Mouse (Mus musculus) liver, adult 2 months (tissue): ENCODE data around the gene Uap1. TPM values are rescaled to one million over a fixed set of nuclear protein-coding genes. Genes with fewer than 3 reads are reported as not detected.
"Not testable (repeated sequence)": the region's sequence is repeated elsewhere in the genome, so short reads cannot be mapped to it uniquely, and the experiment has no call there.

Source experiments
- DNase-seq: peaks from one replicate; pipeline ENCODE4 v3.0.0-alpha.2; 2011; ENCODE audit warnings: low read depth, low spot score; ENCODE audit errors: extremely low read depth
- H3K27ac ChIP-seq: fragments of 200-500 bp; replicated peaks from 2 replicates; pipeline ENCODE4 v1.5.1; 2012; ENCODE audit warnings: low read depth, mild to moderate bottlenecking, control low read depth, inconsistent platforms, low read length; ENCODE audit not compliant: insufficient read depth
- H3K27me3 ChIP-seq: fragments of 200-500 bp; 2 replicates; pipeline ENCODE4 v1.6.1; 2012; ENCODE audit warnings: mild to moderate bottlenecking, moderate library complexity, low read length, inconsistent platforms; ENCODE audit not compliant: control insufficient read depth, insufficient read depth
- H3K36me3 ChIP-seq: fragments of 200-500 bp; 2 replicates; pipeline ENCODE4 v1.6.1; 2012; ENCODE audit warnings: low read length, inconsistent platforms; ENCODE audit not compliant: control insufficient read depth, insufficient read depth
- H3K4me1 ChIP-seq: fragments of 200-500 bp; 2 replicates; pipeline ENCODE4 v1.6.1; 2011; ENCODE audit warnings: low read length; ENCODE audit not compliant: control insufficient read depth, insufficient read depth
- H3K4me3 ChIP-seq: fragments of 200-500 bp; 2 replicates; pipeline ENCODE4 v1.5.1; 2011; ENCODE audit warnings: low read depth, mild to moderate bottlenecking, control low read depth, low read length, moderate library complexity; ENCODE audit not compliant: insufficient read depth
- H3K79me2 ChIP-seq: fragments of 200-500 bp; 2 replicates; pipeline ENCODE4 v1.6.1; 2012; ENCODE audit warnings: inconsistent platforms, mild to moderate bottlenecking, low read length, moderate library complexity; ENCODE audit not compliant: control insufficient read depth, insufficient read depth
- H3K9ac ChIP-seq: fragments of 200-500 bp; 2 replicates; pipeline ENCODE4 v1.6.1; 2012; ENCODE audit warnings: low read depth, mild to moderate bottlenecking, control low read depth, inconsistent platforms, low read length
- CTCF ChIP-seq: fragments of 200-500 bp; IDR thresholded peaks from 2 replicates; pipeline ENCODE4 v1.5.1; 2011; ENCODE audit warnings: low read depth, low read length, control low read depth
- POLR2A ChIP-seq: fragments of 200-500 bp; IDR thresholded peaks from 2 replicates; pipeline ENCODE4 v1.6.1; 2011; ENCODE audit warnings: low read length, control low read depth; ENCODE audit not compliant: insufficient read depth; ENCODE audit errors: extremely low read depth
- WGBS: fragments of 180-500 bp; shearing (Covaris S2); methylation state at CpG from one replicate; pipeline ENCODE4 v1.1.7; 2018; 5-methylcytosine and 5-hydroxymethylcytosine counted together
- polyA plus RNA-seq: library from polyadenylated mRNA; depleted of rRNA; stranded (reverse); fragments of >200 nt; gene quantifications from 2 replicates; pipeline ENCODE4 v1.2.3, GENCODE M21; 2012; rRNA removed
- total RNA-seq: library from RNA; depleted of rRNA; stranded (reverse); fragments of >200 nt; gene quantifications from 2 replicates; pipeline ENCODE4 v1.2.3, GENCODE M21; 2014; rRNA removed

Gene Uap1
- total and polyA plus RNA-seq, 2 experiments, result 14.3 to 23.6 TPM

- no peak within 1 kb of the TSS; the same call in 1 of the 2 replicates for H3K9ac ChIP-seq
- no peaks in the 10 kb centered on the region for H3K27me3 ChIP-seq
- H3K4me1 ChIP-seq, result no peaks in the 10 kb centered on the region
- peak; percentile 3 for DNase-seq
- peak within 1 kb of the TSS; percentile 20; the same call in 1 of the 2 replicates for H3K4me3 ChIP-seq
- WGBS, result 76% methylated on average over 17 of the region's 17 CpGs
- TF ChIP-seq CTCF (no peak), POLR2A (no peak)
- no peaks in the 10 kb centered on the region for H3K79me2 ChIP-seq
- peak within 1 kb of the TSS; percentile 30 for H3K27ac ChIP-seq
- H3K36me3 ChIP-seq, result no peaks in the 10 kb centered on the region
These were observed 64.0 kb downstream of the Uap1 start, which contains the start of gene Ddr2 for GRCm38 (mm10) chr1:170110516-170111332. Gene Ddr2 (minus strand): TSS chr1:170110762.

- peak; percentile 1 for DNase-seq
- Histone ChIP-seq H3K4me3 (peak overlapping the region; percentile 20; the same call in 1 of the 2 replicates), H3K4me1 (no peaks in the 10 kb centered on the region), H3K79me2 (no peaks in the 10 kb centered on the region), H3K36me3 (no peaks in the 10 kb centered on the region), H3K9ac (no peak overlapping the region; the same call in 1 of the 2 replicates), H3K27me3 (no peaks in the 10 kb centered on the region), H3K27ac (peak overlapping the region; percentile 30)
- no peak for TF ChIP-seq POLR2A
- TF ChIP-seq CTCF, result no peak
- 82% methylated on average over 19 of the region's 19 CpGs for WGBS
These were observed 64.8 kb downstream of the Uap1 start for GRCm38 (mm10) chr1:170109776-170110515.

- H3K27ac ChIP-seq, H3K36me3 ChIP-seq, H3K9ac ChIP-seq, DNase-seq, H3K4me1 ChIP-seq, H3K4me3 ChIP-seq, H3K79me2 ChIP-seq, H3K27me3 ChIP-seq: not testable (repeated sequence)
- 79% methylated on average over 6 of the region's 6 CpGs for WGBS
These were observed 71.9 kb downstream of the Uap1 start for GRCm38 (mm10) chr1:170102814-170103213.

Other genes starting within 250 kb of the Uap1 start
- gene Ccdc190, start 246.3 kb downstream of the Uap1 start, total RNA-seq, result not detected in 2 replicates
- gene Ccdc190, start 246.3 kb downstream of the Uap1 start, polyA plus RNA-seq, result not detected in 2 replicates
- 34.8 and 41.3 TPM in 2 replicates for gene Hsd17b7, start 205.7 kb downstream of the Uap1 start, total RNA-seq
- 22.1 and 24.7 TPM in 2 replicates for gene Hsd17b7, start 205.7 kb downstream of the Uap1 start, polyA plus RNA-seq
- gene Ddr2, start 64.2 kb downstream of the Uap1 start, total RNA-seq, result 3.0 and 4.8 TPM in 2 replicates
- gene Ddr2, start 64.2 kb downstream of the Uap1 start, polyA plus RNA-seq, result 0.81 and 1.4 TPM in 2 replicates
- gene Uhmk1, start 40.4 kb upstream of the Uap1 start, total RNA-seq, result 25.4 and 26.7 TPM in 2 replicates
- gene Uhmk1, start 40.4 kb upstream of the Uap1 start, polyA plus RNA-seq, result 7.5 and 8.7 TPM in 2 replicates
- gene Sh2d1b2, start 57.8 kb upstream of the Uap1 start, total RNA-seq, result not detected in 2 replicates
- gene Sh2d1b2, start 57.8 kb upstream of the Uap1 start, polyA plus RNA-seq, result not detected in 2 replicates
- gene Sh2d1b1, start 102.4 kb upstream of the Uap1 start, total RNA-seq, result not detected in 2 replicates
- 0.06 TPM in 1 of 2 replicates, not detected in the other for gene Sh2d1b1, start 102.4 kb upstream of the Uap1 start, polyA plus RNA-seq
- gene Gm7694, start 131.4 kb upstream of the Uap1 start, total RNA-seq, result 1.0 and 1.2 TPM in 2 replicates
- 2.6 and 2.9 TPM in 2 replicates for gene Gm7694, start 131.4 kb upstream of the Uap1 start, polyA plus RNA-seq
- not detected in 2 replicates for gene Spata46, start 133.8 kb upstream of the Uap1 start, total RNA-seq
- not detected in 2 replicates for gene Spata46, start 133.8 kb upstream of the Uap1 start, polyA plus RNA-seq